Comparison of ENCODE assay signal across 23 mouse cellular contexts in genomic region chr11:46305881-46306520, GRCm38 (mm10). TPM values are rescaled to one million over a fixed set of nuclear protein-coding genes. Genes with fewer than 3 reads are reported as not detected.
DNase-seq lines count a peak whose midpoint lies in the region; ATAC-seq and TF ChIP-seq lines count a peak whose summit lies in the region.
"Had no signal": no experiment of that assay in that cellular context is flagged by ENCODE, and none has a peak within 500 bp of the region (broad histone marks: within the 10 kb centered on the region; RNA-seq: fewer than 3 reads in every experiment).

No protein-coding gene starts in this region.

- no peak overlapping the region for H3K4me2 ChIP-seq in hindbrain, embryonic 14.5 days (replicated peaks)
- H3K4me2 ChIP-seq in midbrain, embryonic 11.5 days, result no peak overlapping the region
- H3K4me2 ChIP-seq: embryonic facial prominence, embryonic 12.5 days; heart, embryonic 13.5 days; hindbrain, embryonic 15.5 days; limb, embryonic 12.5 days; liver, embryonic 11.5 days; midbrain, embryonic 12.5 days; stomach, embryonic 15.5 days had no signal

- H3K27me3 ChIP-seq in hindbrain, embryonic 14.5 days (ENCODE audit: control insufficient read depth, insufficient read depth, low read length), result no peaks in the 10 kb centered on the region
- H3K27me3 ChIP-seq in midbrain, embryonic 11.5 days (ENCODE audit: control insufficient read depth, insufficient read depth, low read length), result no peaks in the 10 kb centered on the region
- H3K27me3 ChIP-seq: embryonic facial prominence, embryonic 12.5 days; hindbrain, embryonic 15.5 days; limb, embryonic 12.5 days; midbrain, embryonic 12.5 days; stomach, embryonic 15.5 days had no signal

- no peak for TF ChIP-seq CTCF in layer of hippocampus, adult 2 months (conservative IDR thresholded peaks at IDR 0.05)

- DNase-seq in layer of hippocampus, adult 2 months (ENCODE audit: low spot score in 2 of 2), result no peak
- DNase-seq in layer of hippocampus, adult 11-12 months (ENCODE audit: low spot score), result no peak
- DNase-seq in 416B (ENCODE audit: low read depth), result peak; percentile 89
- peak; percentile 66 for DNase-seq in A20 (ENCODE audit: low read depth, low spot score)
- DNase-seq in hindbrain, embryonic 14.5 days (ENCODE audit: low spot score), result no peak
- no peak for DNase-seq in midbrain, embryonic 11.5 days (ENCODE audit: low spot score, missing footprints)
- DNase-seq: adrenal gland, adult 8-10 months; cerebellum, adult 11-12 months; cerebellum, postnatal 14 days; embryo, embryonic 11 days; gastrocnemius, postnatal 25 days; heart, postnatal 10 days; layer of hippocampus, adult 9-11 months; lung, postnatal 36 days had no signal

- H3K4me1 ChIP-seq in hindbrain, embryonic 14.5 days (replicated peaks; ENCODE audit: control insufficient read depth, insufficient read depth, low read length), result peaks cover 50% of the 10 kb centered on the region
- H3K4me1 ChIP-seq in midbrain, embryonic 11.5 days (ENCODE audit: control insufficient read depth, insufficient read depth, low read length), result peaks cover 13% of the 10 kb centered on the region
- H3K4me1 ChIP-seq: stomach, embryonic 15.5 days had no signal

- peak overlapping the region; percentile 8; the same call in 1 of the 2 replicates for H3K4me3 ChIP-seq in layer of hippocampus, adult 2 months
- no peak overlapping the region for H3K4me3 ChIP-seq in hindbrain, embryonic 14.5 days (replicated peaks; ENCODE audit: low read length)
- no peak overlapping the region for H3K4me3 ChIP-seq in midbrain, embryonic 11.5 days (ENCODE audit: low read depth, low read length)
- H3K4me3 ChIP-seq: embryonic facial prominence, embryonic 12.5 days; heart, embryonic 13.5 days; hindbrain, embryonic 15.5 days; limb, embryonic 12.5 days; midbrain, embryonic 12.5 days; stomach, embryonic 15.5 days had no signal

- H3K27ac ChIP-seq in layer of hippocampus, adult 2 months, result peak overlapping the region; percentile 62; the same call in 1 of the 2 replicates
- H3K27ac ChIP-seq in hindbrain, embryonic 14.5 days, result no peak overlapping the region
- H3K27ac ChIP-seq in midbrain, embryonic 11.5 days (ENCODE audit: low read depth, low read length), result no peak overlapping the region
- H3K27ac ChIP-seq: embryonic facial prominence, embryonic 12.5 days; heart, embryonic 13.5 days; hindbrain, embryonic 15.5 days; midbrain, embryonic 12.5 days; stomach, embryonic 15.5 days had no signal

- H3K9me3 ChIP-seq in hindbrain, embryonic 14.5 days (ENCODE audit: control insufficient read depth, low read length), result no peaks in the 10 kb centered on the region
- no peaks in the 10 kb centered on the region for H3K9me3 ChIP-seq in midbrain, embryonic 11.5 days (ENCODE audit: control insufficient read depth, low read length)
- H3K9me3 ChIP-seq: embryonic facial prominence, embryonic 12.5 days; heart, embryonic 13.5 days; hindbrain, embryonic 15.5 days; limb, embryonic 12.5 days; midbrain, embryonic 12.5 days; stomach, embryonic 15.5 days had no signal

- H3K9ac ChIP-seq in hindbrain, embryonic 14.5 days, result no peak overlapping the region
- no peak overlapping the region for H3K9ac ChIP-seq in midbrain, embryonic 11.5 days (ENCODE audit: low read length)
- H3K9ac ChIP-seq: embryonic facial prominence, embryonic 12.5 days; heart, embryonic 13.5 days; hindbrain, embryonic 15.5 days; limb, embryonic 12.5 days; midbrain, embryonic 12.5 days; stomach, embryonic 15.5 days had no signal

- H3K36me3 ChIP-seq in hindbrain, embryonic 14.5 days (replicated peaks; ENCODE audit: control insufficient read depth, insufficient read depth), result no peaks in the 10 kb centered on the region
- H3K36me3 ChIP-seq in midbrain, embryonic 11.5 days (ENCODE audit: control insufficient read depth, insufficient read depth, low read length), result no peaks in the 10 kb centered on the region
- H3K36me3 ChIP-seq: embryonic facial prominence, embryonic 12.5 days; heart, embryonic 13.5 days; hindbrain, embryonic 15.5 days; limb, embryonic 12.5 days; midbrain, embryonic 12.5 days; stomach, embryonic 15.5 days had no signal

- ATAC-seq in granulocyte monocyte progenitor cell, adult 5-6 weeks (replicated peaks; ENCODE audit: poor library complexity, severe bottlenecking), result peak; percentile 36
- ATAC-seq in hindbrain, embryonic 14.5 days (ENCODE audit: low FRiP score), result no peak
- ATAC-seq in midbrain, embryonic 11.5 days (ENCODE audit: low FRiP score), result no peak
- ATAC-seq: forebrain, embryonic 14.5 days had no signal

- WGBS in hindbrain, embryonic 14.5 days, result 84% methylated on average over 9 of the region's 9 CpGs
- WGBS in midbrain, embryonic 11.5 days, result 91% methylated on average over 9 of the region's 9 CpGs

RNA-seq across cellular contexts. Expression of gene Cyfip2, which starts 6.7 kb away (rescaled TPM):
- total RNA-seq in layer of hippocampus, adult 2 months (2021), result 100 to 1,000 TPM; 530 to 540 TPM
- total RNA-seq in granulocyte monocyte progenitor cell, adult 5-6 weeks (2014; fragmentation: Nextera tagmentation), result 92.3 and 106 TPM in 2 replicates
- total RNA-seq in granulocyte monocyte progenitor cell, adult 5-6 weeks (2017), result 43.2 and 55.8 TPM in 2 replicates
- 117 and 125 TPM in 2 replicates for polyA plus RNA-seq in hindbrain, embryonic 14.5 days (2014; fragmentation: Nextera tagmentation; extraction: Ambion mirVana)
- 34.0 and 40.4 TPM in 2 replicates for polyA plus RNA-seq in midbrain, embryonic 11.5 days (2014; fragmentation: Nextera tagmentation; extraction: Ambion mirVana)

Comparison
In these comparisons a context has a peak if more than half of its experiments do, and no peak if none do; other contexts are left out.
1. DNase-seq: peak in 416B (single experiment) and A20 (single experiment); none in layer of hippocampus, adult 2 months (0 of 2), layer of hippocampus, adult 11-12 months (single experiment), hindbrain, embryonic 14.5 days (single experiment) and midbrain, embryonic 11.5 days (single experiment).
2. RNA of gene Cyfip2, which starts 6.7 kb away (total RNA-seq): 530 to 540 TPM in layer of hippocampus, adult 2 months; 43.2 to 106 TPM in granulocyte monocyte progenitor cell, adult 5-6 weeks; every median in the first group is over 4 times any median in the second.